Comparison of ENCODE assay signal across 1 mouse cellular context in the genomic region with DNA sequence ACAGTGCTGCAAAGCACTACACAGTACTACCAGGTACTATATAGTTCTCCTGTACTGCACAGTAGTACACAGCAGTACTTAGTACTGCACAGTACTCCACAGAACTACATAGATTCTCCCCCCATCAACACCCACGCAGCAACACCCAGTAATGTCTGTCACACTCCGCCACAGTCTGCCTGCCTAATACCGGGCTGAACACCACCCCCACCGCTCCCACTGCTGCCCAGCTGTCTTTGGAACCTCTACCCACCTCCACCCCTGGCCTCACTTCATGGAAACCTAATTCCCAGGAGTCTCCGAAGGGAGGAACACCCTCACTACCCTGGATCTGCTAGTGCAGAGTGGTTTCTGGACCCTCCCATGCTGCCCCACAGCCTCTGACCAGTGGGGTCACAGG.
A peak's percentile ranks its signal among the peaks of the same experiment; 100 is the strongest.
TF ChIP-seq lines count a peak whose summit lies in the region.

No protein-coding gene starts in this region.

TF ChIP-seq in myocyte, 11 proteins besides CTCF, POLR2A, EP300 and RAD21:
- TF ChIP-seq SRF (IDR thresholded peaks at IDR 0.05; ENCODE audit: control insufficient read depth, insufficient read length, low read depth) (no peak), MYOD1 (IDR thresholded peaks at IDR 0.05; ENCODE audit: control insufficient read depth in 1 of 3, insufficient read length in 2 of 3, low read depth in 2 of 3) (peak in 2 of 3 experiments; percentile 65 to 76), TCF3 (IDR thresholded peaks at IDR 0.05; ENCODE audit: insufficient read length, low read depth) (no peak), MYOG (IDR thresholded peaks at IDR 0.05; ENCODE audit: control insufficient read depth in 1 of 3, insufficient read depth in 1 of 3, insufficient read length in 2 of 3, low read depth in 2 of 3) (peak in 1 of 3 experiments; percentile 61)
